Mouse (Mus musculus): ENCODE measurements at regions not wholly inside any gene's neighbourhood (a gene's known extent, or its start where the extent isn't known, plus 50 kb on each side); places are given as distances from the start of the nearest gene placed in this dataset.

- no peaks in the 10 kb centered on the region for H3K27me3 ChIP-seq
- no peak for ATAC-seq
- H3K9me3 ChIP-seq (replicated peaks) = no peaks in the 10 kb centered on the region
- no peak overlapping the region for H3K4me3 ChIP-seq
- 35% methylated on average over 8 of the region's 8 CpGs for WGBS
- H3K4me2 ChIP-seq = no peak overlapping the region
- peaks cover 18% of the 10 kb centered on the region for H3K4me1 ChIP-seq
- no peaks in the 10 kb centered on the region for H3K36me3 ChIP-seq (ENCODE audit: poor library complexity, severe bottlenecking)
- H3K9ac ChIP-seq = no peak overlapping the region
- no peak overlapping the region; the same call in 1 of the 2 replicates for H3K27ac ChIP-seq
Observed at GRCm38 (mm10) chr1:132820136-132820535, 59.9 kb upstream of the Lrrn2 start.

GRCm38 (mm10) chr1:132818296-132818695, 61.8 kb upstream of the Lrrn2 start:
- ATAC-seq = no peak
- Histone ChIP-seq H3K27me3 (peaks cover 3% of the 10 kb centered on the region; the same call in 1 of the 2 replicates), H3K36me3 (ENCODE audit: poor library complexity, severe bottlenecking) (no peaks in the 10 kb centered on the region), H3K4me3 (no peak overlapping the region), H3K27ac (no peak overlapping the region; the same call in 1 of the 2 replicates), H3K9me3 (replicated peaks) (no peaks in the 10 kb centered on the region), H3K9ac (no peak overlapping the region), H3K4me1 (peaks cover 18% of the 10 kb centered on the region), H3K4me2 (no peak overlapping the region)
- 60% methylated on average over 7 of the region's 7 CpGs for WGBS

- WGBS = 80% methylated on average over 2 of the region's 2 CpGs
- no peak overlapping the region for H3K4me2 ChIP-seq
Observed at GRCm38 (mm10) chr1:132817366-132817765, 62.7 kb upstream of the Lrrn2 start.

GRCm38 (mm10) chr1:132805543-132805942, 63.9 kb upstream of the Nfasc start:
- WGBS = 79% methylated on average over 9 of the region's 9 CpGs
- Histone ChIP-seq H3K9ac (no peak overlapping the region), H3K27me3 (peaks cover 13% of the 10 kb centered on the region), H3K4me2 (no peak overlapping the region), H3K36me3 (ENCODE audit: poor library complexity, severe bottlenecking) (no peaks in the 10 kb centered on the region), H3K4me3 (no peak overlapping the region), H3K9me3 (replicated peaks) (no peaks in the 10 kb centered on the region), H3K4me1 (peaks cover 2% of the 10 kb centered on the region), H3K27ac (no peak overlapping the region)
- ATAC-seq = no peak

More at GRCm38 (mm10) chr1:132817366-132817765, 62.7 kb upstream of the Lrrn2 start:
- no peak for ATAC-seq
- Histone ChIP-seq H3K4me1 (peaks cover 16% of the 10 kb centered on the region), H3K27me3 (peaks cover 3% of the 10 kb centered on the region), H3K9ac (no peak overlapping the region), H3K27ac (no peak overlapping the region), H3K4me3 (no peak overlapping the region), H3K36me3 (ENCODE audit: poor library complexity, severe bottlenecking) (no peaks in the 10 kb centered on the region), H3K9me3 (replicated peaks) (no peaks in the 10 kb centered on the region)

- no peak overlapping the region for H3K4me2 ChIP-seq
- H3K9me3 ChIP-seq (replicated peaks) = no peaks in the 10 kb centered on the region
- H3K4me3 ChIP-seq = no peak overlapping the region
- no peaks in the 10 kb centered on the region for H3K36me3 ChIP-seq (ENCODE audit: poor library complexity, severe bottlenecking)
- peaks cover 18% of the 10 kb centered on the region for H3K27me3 ChIP-seq
- 87% methylated on average over 9 of the region's 9 CpGs for WGBS
- H3K4me1 ChIP-seq = peaks cover 16% of the 10 kb centered on the region
- no peak for ATAC-seq
- no peak overlapping the region for H3K9ac ChIP-seq
- H3K27ac ChIP-seq = no peak overlapping the region
Observed at GRCm38 (mm10) chr1:132803842-132804241, 62.2 kb upstream of the Nfasc start.

- H3K4me1 ChIP-seq = peaks cover 16% of the 10 kb centered on the region
- WGBS = 28% methylated on average over 4 of the region's 4 CpGs
- H3K36me3 ChIP-seq (ENCODE audit: poor library complexity, severe bottlenecking) = no peaks in the 10 kb centered on the region
- H3K27me3 ChIP-seq = peaks cover 18% of the 10 kb centered on the region
- H3K9me3 ChIP-seq (replicated peaks) = no peaks in the 10 kb centered on the region
- no peak for ATAC-seq
- no peak overlapping the region for H3K4me3 ChIP-seq
- H3K27ac ChIP-seq = no peak overlapping the region
- no peak overlapping the region for H3K9ac ChIP-seq
- no peak overlapping the region for H3K4me2 ChIP-seq
Observed at GRCm38 (mm10) chr1:132802380-132802779, 60.8 kb upstream of the Nfasc start.

GRCm38 (mm10) chr1:132800285-132800684, 58.7 kb upstream of the Nfasc start:
- no peaks in the 10 kb centered on the region for H3K36me3 ChIP-seq (ENCODE audit: poor library complexity, severe bottlenecking)
- under 1% methylated on average over 9 of the region's 9 CpGs for WGBS
- no peak for ATAC-seq
- no peak overlapping the region for H3K27ac ChIP-seq
- peak overlapping the region; percentile 27; the same call in 1 of the 2 replicates for H3K4me2 ChIP-seq
- peaks cover 16% of the 10 kb centered on the region for H3K4me1 ChIP-seq
- H3K27me3 ChIP-seq = peaks cover 18% of the 10 kb centered on the region
- H3K9me3 ChIP-seq (replicated peaks) = no peaks in the 10 kb centered on the region
- H3K9ac ChIP-seq = 0 out of 2 replicates have a peak overlapping the region, but pooled peaks have one; percentile 23
- no peak overlapping the region for H3K4me3 ChIP-seq

GRCm38 (mm10) chr1:132799258-132799657, 57.7 kb upstream of the Nfasc start:
- no peak for ATAC-seq
- H3K9ac ChIP-seq = no peak overlapping the region
- H3K4me1 ChIP-seq = peaks cover 16% of the 10 kb centered on the region
- no peaks in the 10 kb centered on the region for H3K9me3 ChIP-seq (replicated peaks)
- no peaks in the 10 kb centered on the region for H3K36me3 ChIP-seq (ENCODE audit: poor library complexity, severe bottlenecking)
- WGBS = 9% methylated on average over 6 of the region's 6 CpGs
- no peak overlapping the region for H3K27ac ChIP-seq
- peaks cover 18% of the 10 kb centered on the region for H3K27me3 ChIP-seq
- H3K4me2 ChIP-seq = no peak overlapping the region
- H3K4me3 ChIP-seq = no peak overlapping the region

GRCm38 (mm10) chr1:132794462-132794861, 52.9 kb upstream of the Nfasc start:
- no peaks in the 10 kb centered on the region for H3K36me3 ChIP-seq (ENCODE audit: poor library complexity, severe bottlenecking)
- peaks cover 4% of the 10 kb centered on the region; the same call in 1 of the 2 replicates for H3K4me1 ChIP-seq
- no peak overlapping the region for H3K27ac ChIP-seq
- H3K4me2 ChIP-seq = no peak overlapping the region
- ATAC-seq = no peak
- no peak overlapping the region for H3K4me3 ChIP-seq
- no peak overlapping the region for H3K9ac ChIP-seq
- 0 out of 2 replicates have a peak, but pooled peaks cover 1% of the 10 kb centered on the region for H3K27me3 ChIP-seq
- 93% methylated on average over 1 of the region's 1 CpGs for WGBS
- no peaks in the 10 kb centered on the region for H3K9me3 ChIP-seq (replicated peaks)

Measured in forebrain, embryonic 13.5 days (tissue).